In genomic region chr1:135514913-135515632, GRCm38 (mm10) we compare ENCODE assay signal across 10 mouse cellular contexts.
DNase-seq lines count a peak whose midpoint lies in the region; ATAC-seq and TF ChIP-seq lines count a peak whose summit lies in the region.
"Had no signal": no experiment of that assay in that cellular context is flagged by ENCODE, and none has a peak within 500 bp of the region (broad histone marks: within the 10 kb centered on the region; RNA-seq: fewer than 3 reads in every experiment).

No protein-coding gene starts in this region.

- ATAC-seq in lung, embryonic 15.5 days (ENCODE audit: borderline replicate concordance, extremely low read depth, low FRiP score, low TSS enrichment): peak; percentile 63; the same call in 1 of the 2 replicates
- no peak for ATAC-seq in midbrain, embryonic 15.5 days (replicated peaks)

- H3K79me2 ChIP-seq in heart, adult 2 months (replicated peaks; ENCODE audit: control insufficient read depth, insufficient read depth, low read length): no peaks in the 10 kb centered on the region

- no peak overlapping the region for H3K4me3 ChIP-seq in heart, adult 2 months
- no peak overlapping the region for H3K4me3 ChIP-seq in lung, embryonic 15.5 days
- H3K4me3 ChIP-seq in midbrain, embryonic 15.5 days: no peak overlapping the region
- H3K4me3 ChIP-seq: embryonic facial prominence, embryonic 12.5 days; neural tube, embryonic 13.5 days had no signal

- peak; percentile 51 for DNase-seq in heart, postnatal 4 days
- no peak for DNase-seq in heart, adult 2 months
- DNase-seq in 3T3-L1 (ENCODE audit: low read depth, low spot score) (peak; percentile 37), adipocyte (ENCODE audit: low spot score) (peak; percentile 65)
- DNase-seq in cerebellum, adult 9-10 months: no peak
- DNase-seq: kidney, postnatal 25 days had no signal

- no peak overlapping the region for H3K27ac ChIP-seq in heart, adult 2 months
- peak overlapping the region; percentile 29; the same call in 1 of the 2 replicates for H3K27ac ChIP-seq in lung, embryonic 15.5 days
- H3K27ac ChIP-seq in midbrain, embryonic 15.5 days: no peak overlapping the region
- H3K27ac ChIP-seq: embryonic facial prominence, embryonic 12.5 days; neural tube, embryonic 13.5 days had no signal

- no peaks in the 10 kb centered on the region for H3K9me3 ChIP-seq in lung, embryonic 15.5 days
- no peaks in the 10 kb centered on the region for H3K9me3 ChIP-seq in midbrain, embryonic 15.5 days
- H3K9me3 ChIP-seq: embryonic facial prominence, embryonic 12.5 days; neural tube, embryonic 13.5 days had no signal

- intact Hi-C loops in heart, adult 2 months (cut with DNase I): no loop called here

- TF ChIP-seq CTCF in heart, adult 2 months (IDR thresholded peaks at IDR 0.05): no peak

- no peak overlapping the region for H3K9ac ChIP-seq in heart, adult 2 months (ENCODE audit: low read depth, low read length)
- no peak overlapping the region for H3K9ac ChIP-seq in lung, embryonic 15.5 days
- H3K9ac ChIP-seq in midbrain, embryonic 15.5 days: no peak overlapping the region
- H3K9ac ChIP-seq: embryonic facial prominence, embryonic 12.5 days; neural tube, embryonic 13.5 days had no signal

- TF ChIP-seq EP300 in heart, adult 2 months (IDR thresholded peaks at IDR 0.05; ENCODE audit: insufficient read depth, low read depth, low read length): no peak

- peaks cover 13% of the 10 kb centered on the region for H3K4me1 ChIP-seq in heart, adult 2 months (ENCODE audit: control insufficient read depth, insufficient read depth, low read length)
- peaks cover 50% of the 10 kb centered on the region for H3K4me1 ChIP-seq in lung, embryonic 15.5 days
- peaks cover 57% of the 10 kb centered on the region for H3K4me1 ChIP-seq in midbrain, embryonic 15.5 days

- H3K27me3 ChIP-seq in heart, adult 2 months (ENCODE audit: control insufficient read depth, insufficient read depth, low read length): no peaks in the 10 kb centered on the region
- no peaks in the 10 kb centered on the region; the same call in 1 of the 2 replicates for H3K27me3 ChIP-seq in lung, embryonic 15.5 days
- no peaks in the 10 kb centered on the region for H3K27me3 ChIP-seq in midbrain, embryonic 15.5 days (replicated peaks)
- H3K27me3 ChIP-seq: neural tube, embryonic 13.5 days had no signal

- TF ChIP-seq POLR2A in heart, adult 2 months (IDR thresholded peaks at IDR 0.05; ENCODE audit: insufficient read depth, low read depth, low read length): no peak

- no peaks in the 10 kb centered on the region for H3K36me3 ChIP-seq in heart, adult 2 months (ENCODE audit: control insufficient read depth, insufficient read depth, low read length)
- H3K36me3 ChIP-seq in lung, embryonic 15.5 days: no peaks in the 10 kb centered on the region
- H3K36me3 ChIP-seq in midbrain, embryonic 15.5 days (replicated peaks): no peaks in the 10 kb centered on the region
- H3K36me3 ChIP-seq: embryonic facial prominence, embryonic 12.5 days; neural tube, embryonic 13.5 days had no signal

- peak overlapping the region; percentile 23; the same call in 1 of the 2 replicates for H3K4me2 ChIP-seq in lung, embryonic 15.5 days
- H3K4me2 ChIP-seq in midbrain, embryonic 15.5 days: no peak overlapping the region
- H3K4me2 ChIP-seq: embryonic facial prominence, embryonic 12.5 days; neural tube, embryonic 13.5 days had no signal

- WGBS in heart, adult 2 months: 80% methylated on average over 9 of the region's 9 CpGs
- 27% methylated on average over 9 of the region's 9 CpGs for WGBS in lung, embryonic 15.5 days
- 84% methylated on average over 9 of the region's 9 CpGs for WGBS in midbrain, embryonic 15.5 days

Comparison
In these comparisons a context has a peak if more than half of its experiments do, and no peak if none do; other contexts are left out.
1. DNase-seq: peak in heart, postnatal 4 days (single experiment), 3T3-L1 (single experiment) and adipocyte (single experiment); none in heart, adult 2 months (0 of 2) and cerebellum, adult 9-10 months (single experiment).